Mouse (Mus musculus) cerebellum, adult 2 months (tissue): ENCODE results near the gene Atg9b. TPM values are rescaled to one million over a fixed set of nuclear protein-coding genes. Genes with fewer than 3 reads are reported as not detected.

Experiments used
- DNase-seq, 2 experiments: peaks; one replicate each; pipeline ENCODE4 v3.0.0; 2021
- H3K27ac ChIP-seq: fragments of 200-500 bp; 2 replicates; pipeline ENCODE4 v1.5.1; 2012; ENCODE audit warnings: low read length, control low read depth, inconsistent platforms; ENCODE audit not compliant: insufficient read depth
- H3K27me3 ChIP-seq: fragments of 200-500 bp; 2 replicates; pipeline ENCODE4 v1.6.1; 2012; ENCODE audit warnings: inconsistent platforms, mild to moderate bottlenecking, low read length, moderate library complexity; ENCODE audit not compliant: control insufficient read depth, insufficient read depth
- H3K4me1 ChIP-seq: fragments of 200-500 bp; 2 replicates; pipeline ENCODE4 v1.6.1; 2011; ENCODE audit warnings: low read length; ENCODE audit not compliant: control insufficient read depth, insufficient read depth
- H3K4me3 ChIP-seq: fragments of 200-500 bp; replicated peaks from 2 replicates; pipeline ENCODE3; 2011; ENCODE audit warnings: mild to moderate bottlenecking, low read depth, low read length, control low read depth; ENCODE audit not compliant: insufficient read depth
- CTCF ChIP-seq: fragments of 200-500 bp; IDR thresholded peaks from 2 replicates; pipeline ENCODE4 v1.5.1; 2011; ENCODE audit warnings: low read depth, mild to moderate bottlenecking, control low read depth, low read length, moderate library complexity, borderline replicate concordance; ENCODE audit not compliant: insufficient read depth
- POLR2A ChIP-seq: fragments of 200-500 bp; IDR thresholded peaks from 2 replicates; pipeline ENCODE4 v1.6.1; 2011; ENCODE audit warnings: low read length, control low read depth, borderline replicate concordance; ENCODE audit not compliant: insufficient read depth
- WGBS: fragments of 180-500 bp; shearing (Covaris S2); methylation state at CpG from one replicate; pipeline ENCODE4 v1.1.7; 2018; 5-methylcytosine and 5-hydroxymethylcytosine counted together
- polyA plus RNA-seq: library from polyadenylated mRNA; depleted of rRNA; stranded (reverse); fragments of >200 nt; gene quantifications from 2 replicates; pipeline ENCODE4 v1.2.3, GENCODE M21; 2012

Gene Atg9b
- polyA plus RNA-seq, 1 experiment: 4.1 TPM

DNA sequence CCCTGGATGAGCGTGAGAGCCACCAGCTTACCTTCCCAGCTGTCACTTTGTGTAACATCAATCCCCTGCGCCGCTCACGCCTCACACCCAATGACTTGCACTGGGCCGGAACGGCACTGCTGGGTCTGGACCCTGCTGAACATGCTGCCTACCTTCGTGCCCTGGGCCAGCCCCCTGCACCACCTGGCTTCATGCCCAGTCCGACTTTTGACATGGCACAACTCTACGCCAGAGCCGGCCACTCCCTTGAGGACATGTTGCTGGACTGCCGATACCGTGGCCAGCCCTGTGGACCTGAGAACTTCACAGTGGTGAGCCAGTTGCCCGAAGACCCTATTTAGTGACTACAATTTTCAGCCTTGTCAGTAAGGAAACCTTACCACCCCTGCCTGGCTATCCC lies 22.0 kb upstream of the Atg9b start:
- no peak for TF ChIP-seq CTCF
- no peak for TF ChIP-seq POLR2A
- no peaks in the 10 kb centered on the region for H3K27me3 ChIP-seq
- WGBS: 44% methylated on average over 13 of the region's 13 CpGs
- H3K27ac ChIP-seq: no peak overlapping the region
- no peak overlapping the region for H3K4me3 ChIP-seq
- H3K4me1 ChIP-seq: peaks cover 13% of the 10 kb centered on the region
- DNase-seq: no peak

GRCm38 (mm10) chr5:24413042-24413693 lies 21.2 kb upstream of the Atg9b start, which contains the start of gene Asic3:
Gene Asic3 (plus strand): TSS chr5:24413392.
- WGBS: 55% methylated on average over 11 of the region's 11 CpGs
- H3K4me3 ChIP-seq: no peak within 1 kb of the TSS
- peaks cover 13% of the 10 kb centered on the region for H3K4me1 ChIP-seq
- TF ChIP-seq POLR2A (no peak), CTCF (no peak)
- H3K27ac ChIP-seq: no peak within 1 kb of the TSS
- H3K27me3 ChIP-seq: no peaks in the 10 kb centered on the region
- DNase-seq: no peak

GRCm38 (mm10) chr5:24412063-24412462 lies 20.1 kb upstream of the Atg9b start:
- Histone ChIP-seq H3K27ac (no peak overlapping the region), H3K27me3 (no peaks in the 10 kb centered on the region), H3K4me1 (peaks cover 13% of the 10 kb centered on the region), H3K4me3 (no peak overlapping the region)
- TF ChIP-seq CTCF: no peak
- WGBS: 93% methylated on average over 2 of the region's 2 CpGs
- DNase-seq: no peak

DNA sequence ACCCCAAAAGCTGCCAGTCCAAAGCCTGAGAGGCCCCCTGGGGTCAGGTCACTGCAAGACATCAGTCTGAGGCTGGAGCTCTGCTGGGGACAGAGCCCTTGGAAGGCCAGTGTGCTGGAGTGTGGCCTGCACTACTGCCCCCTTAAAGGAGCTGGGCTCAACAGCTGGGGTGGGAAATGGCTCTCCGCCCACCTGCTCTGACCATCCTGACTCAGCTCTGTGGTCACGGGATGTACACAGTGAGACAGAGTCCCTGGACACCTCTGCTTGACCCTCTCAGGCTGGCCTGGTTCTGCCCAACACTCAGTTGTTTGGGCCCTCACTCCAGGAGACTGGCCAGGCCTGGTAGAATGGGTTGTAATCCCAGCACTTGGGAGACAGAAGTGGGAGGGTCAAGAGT lies 17.5 kb upstream of the Atg9b start:
- 81% methylated on average over 2 of the region's 2 CpGs for WGBS
- no peak for DNase-seq
- Histone ChIP-seq H3K27me3 (no peaks in the 10 kb centered on the region), H3K4me1 (peaks cover 3% of the 10 kb centered on the region; the same call in 1 of the 2 replicates), H3K27ac (no peak overlapping the region), H3K4me3 (no peak overlapping the region)
- no peak for TF ChIP-seq CTCF
- no peak for TF ChIP-seq POLR2A

DNA sequence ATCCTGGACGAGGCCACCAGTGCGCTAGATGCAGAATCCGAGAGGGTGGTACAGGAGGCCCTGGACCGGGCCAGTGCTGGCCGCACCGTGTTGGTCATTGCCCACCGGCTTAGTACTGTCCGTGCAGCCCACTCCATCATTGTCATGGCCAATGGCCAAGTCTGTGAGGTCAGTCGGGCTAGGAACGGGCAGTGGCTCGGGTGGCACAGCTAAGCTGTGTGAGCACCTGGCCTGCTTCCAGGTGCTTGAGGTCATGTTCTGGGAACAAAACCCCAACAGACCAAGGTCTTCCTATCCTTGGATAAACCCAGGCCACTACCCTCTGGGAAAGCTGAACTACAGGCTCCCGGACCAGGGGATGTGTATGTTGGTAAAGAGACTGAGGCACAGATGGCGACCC lies 16.7 kb upstream of the Atg9b start:
- Histone ChIP-seq H3K27me3 (no peaks in the 10 kb centered on the region), H3K4me3 (no peak overlapping the region), H3K27ac (no peak overlapping the region), H3K4me1 (peaks cover 5% of the 10 kb centered on the region; the same call in 1 of the 2 replicates)
- no peak for DNase-seq
- TF ChIP-seq POLR2A (no peak), CTCF (no peak)
- WGBS: 67% methylated on average over 13 of the region's 13 CpGs

DNA sequence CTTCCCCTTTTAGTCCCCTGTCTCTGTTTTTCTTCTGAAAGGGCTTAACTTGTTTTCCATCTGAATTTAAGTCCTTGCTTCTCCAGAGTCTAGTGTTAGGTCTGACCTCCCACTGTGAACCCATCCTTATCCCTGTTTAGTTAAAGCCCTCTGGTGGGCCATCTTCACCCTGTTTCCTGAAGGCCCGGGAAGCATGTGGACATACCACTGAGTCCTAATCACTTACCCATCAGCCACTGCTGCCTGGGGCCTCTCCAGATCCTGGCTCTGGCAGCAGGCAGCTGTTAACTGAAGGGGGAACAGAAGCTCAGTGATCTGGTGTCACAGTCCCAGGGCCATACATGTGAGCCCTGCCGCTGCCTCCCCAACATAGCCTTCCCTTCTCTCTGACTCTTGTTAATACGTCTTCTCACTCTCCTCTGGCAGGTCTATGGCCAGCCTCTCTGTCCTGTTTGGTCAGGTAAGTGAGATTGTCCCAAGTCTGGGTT lies 13.5 kb upstream of the Atg9b start:
- TF ChIP-seq POLR2A (no peak), CTCF (no peak)
- DNase-seq: no peak
- H3K27ac ChIP-seq: no peak overlapping the region
- no peak overlapping the region for H3K4me3 ChIP-seq
- no peaks in the 10 kb centered on the region for H3K27me3 ChIP-seq
- 75% methylated on average over 3 of the region's 3 CpGs for WGBS
- H3K4me1 ChIP-seq: peaks cover 17% of the 10 kb centered on the region

GRCm38 (mm10) chr5:24404594-24405360 lies 12.8 kb upstream of the Atg9b start:
- WGBS: 62% methylated on average over 6 of the region's 6 CpGs
- DNase-seq: no peak
- TF ChIP-seq CTCF: no peak
- TF ChIP-seq POLR2A: no peak
- Histone ChIP-seq H3K4me3 (no peak overlapping the region), H3K4me1 (peaks cover 23% of the 10 kb centered on the region), H3K27me3 (no peaks in the 10 kb centered on the region), H3K27ac (no peak overlapping the region)

- peaks cover 25% of the 10 kb centered on the region for H3K4me1 ChIP-seq
- DNase-seq: no peak
- 24% methylated on average over 9 of the region's 9 CpGs for WGBS
- no peak overlapping the region for H3K4me3 ChIP-seq
- H3K27me3 ChIP-seq: no peaks in the 10 kb centered on the region
- no peak for TF ChIP-seq CTCF
- TF ChIP-seq POLR2A: no peak
- no peak overlapping the region for H3K27ac ChIP-seq
Observed at GRCm38 (mm10) chr5:24401969-24402368, 10.0 kb upstream of the Atg9b start.
